Mouse (Mus musculus): ENCODE results near the gene Cpsf6.

DNA sequence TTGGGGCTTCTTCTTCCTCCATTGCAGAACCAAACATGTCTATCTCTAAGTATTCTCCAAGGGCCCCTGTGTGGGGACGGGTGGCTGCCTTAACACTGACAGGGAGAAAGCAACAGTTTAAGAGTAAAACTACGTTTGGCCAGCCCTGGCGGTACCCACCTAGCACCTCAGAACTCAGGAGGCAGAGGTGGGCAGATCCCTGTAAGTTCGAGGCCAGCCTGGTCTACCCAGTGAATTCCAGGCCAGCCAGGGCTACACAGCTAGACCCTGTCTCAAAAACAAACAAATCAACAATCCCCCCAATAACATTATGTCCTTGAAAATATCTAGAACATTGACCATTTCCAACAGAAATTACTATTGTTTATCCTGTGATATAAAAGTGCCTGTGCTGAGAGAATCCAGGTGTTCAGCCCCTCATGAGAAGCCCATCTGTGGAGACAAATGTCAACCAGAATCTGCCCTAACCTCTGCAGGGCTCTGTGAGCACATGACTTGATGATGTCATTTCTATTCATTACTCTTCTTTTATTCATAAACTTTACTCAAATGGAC is 28.0 kb upstream of the Cpsf6 start:
- TF ChIP-seq CTCF (IDR thresholded peaks at IDR 0.05; ENCODE audit: low read depth, low read length): no peak
- no peak for TF ChIP-seq POLR2A (IDR thresholded peaks at IDR 0.05; ENCODE audit: borderline replicate concordance, low read depth, low read length)

Measured in bone marrow macrophage, adult 2 months (primary cell).